Mouse (Mus musculus) lung, adult 18-20 months (tissue): ENCODE results near the gene Ampd2.

Experiments used
- DNase-seq, 2 experiments: peaks; one replicate each; pipeline ENCODE4 v3.0.0; 2022; ENCODE audit warnings: mixed read lengths in 2 of 2

The Ampd2 gene

DNA sequence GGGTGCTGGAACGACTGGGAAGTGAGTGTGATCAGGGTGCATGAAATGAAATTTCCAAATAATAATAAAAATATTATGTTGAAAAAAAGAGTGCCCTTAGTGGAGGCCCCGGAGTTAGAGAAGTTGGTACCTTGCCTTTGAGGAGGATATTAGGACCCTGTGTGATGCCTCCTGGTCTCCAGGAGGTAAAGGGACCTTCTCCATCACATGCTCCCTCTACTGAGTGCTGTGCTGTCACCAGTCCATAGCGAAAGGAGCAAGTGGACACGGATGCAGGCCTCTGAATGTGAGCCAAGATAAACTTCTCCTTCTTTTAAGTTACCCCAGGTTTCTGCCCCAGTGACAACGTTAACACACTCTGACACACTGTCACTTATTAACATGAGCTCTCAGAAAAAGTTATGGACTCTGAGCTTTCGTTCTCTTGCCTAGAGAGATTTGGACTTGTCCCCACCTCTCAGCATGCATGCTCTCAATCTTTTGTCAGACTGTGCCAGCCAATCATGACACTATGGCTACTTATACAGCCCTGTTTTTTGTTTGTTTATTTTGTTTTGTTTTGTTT lies 19.0 kb downstream of the Ampd2 start:
- no peak for DNase-seq

DNA sequence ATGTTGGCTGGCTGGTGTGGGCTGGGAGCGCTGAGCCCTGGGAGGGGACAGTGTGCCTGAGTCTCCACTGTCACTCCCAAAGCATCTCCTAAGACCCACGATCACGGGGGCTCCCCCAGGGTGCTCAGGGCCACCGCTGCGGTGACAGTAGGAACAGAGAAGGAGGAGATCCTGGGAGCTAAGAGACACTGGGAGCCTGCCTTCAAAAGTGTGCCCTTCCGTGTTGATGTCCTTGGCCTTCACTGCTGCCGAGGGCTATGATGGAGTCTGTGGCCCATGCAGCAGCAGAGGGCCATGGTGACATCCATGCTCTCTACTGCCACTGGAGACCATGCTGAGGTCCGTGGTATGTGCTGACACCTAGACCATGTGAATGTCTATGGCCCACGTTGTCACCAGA lies 20.9 kb downstream of the Ampd2 start:
- DNase-seq, result no peak

DNA sequence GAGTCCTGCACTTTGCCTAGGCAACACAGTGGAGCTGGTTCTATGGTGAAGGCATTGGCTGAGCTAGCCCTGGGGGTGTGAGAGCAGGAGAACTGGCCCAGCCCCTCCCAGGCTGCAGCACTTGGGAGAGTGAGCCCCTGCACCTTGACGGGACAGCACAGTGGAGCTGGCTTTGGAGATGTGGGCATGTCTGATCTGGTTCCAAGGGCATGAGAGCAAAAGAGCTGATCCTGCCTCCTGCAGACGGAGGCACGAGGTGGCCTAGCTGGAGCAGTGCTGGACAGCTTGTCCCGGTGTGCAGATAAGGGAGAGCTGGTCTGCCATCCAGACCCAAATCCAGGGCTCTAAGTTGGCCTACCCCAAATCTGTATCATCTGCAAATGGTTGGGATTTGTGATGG lies 21.8 kb downstream of the Ampd2 start:
- no peak for DNase-seq

GRCm38 (mm10) chr3:108062648-108063047 lies 23.8 kb downstream of the Ampd2 start:
- no peak for DNase-seq

GRCm38 (mm10) chr3:108061420-108061819 lies 25.0 kb downstream of the Ampd2 start:
- DNase-seq, result peak in 1 of 2 experiments; percentile 57

DNA sequence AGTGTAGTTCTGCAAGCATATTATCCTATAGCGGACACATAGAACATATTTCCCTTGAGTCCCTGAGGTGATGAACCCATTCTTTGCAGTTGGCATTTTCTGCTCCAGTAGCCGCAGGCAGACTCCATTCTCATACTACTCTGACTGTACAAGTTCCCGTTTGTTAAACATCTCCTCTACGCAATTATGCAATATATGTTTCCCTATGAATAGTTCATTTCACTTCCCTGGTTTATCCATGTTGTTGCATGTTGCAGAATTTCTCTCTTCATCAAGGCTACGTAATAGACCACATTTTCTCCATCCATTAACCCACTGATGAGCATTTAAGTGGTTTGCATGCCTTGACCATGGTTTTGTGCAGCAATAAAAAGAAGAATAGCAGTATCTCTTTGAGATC lies 36.0 kb downstream of the Ampd2 start:
- DNase-seq, result no peak

- no peak for DNase-seq
Observed at GRCm38 (mm10) chr3:108048306-108048705, 38.1 kb downstream of the Ampd2 start.

DNA sequence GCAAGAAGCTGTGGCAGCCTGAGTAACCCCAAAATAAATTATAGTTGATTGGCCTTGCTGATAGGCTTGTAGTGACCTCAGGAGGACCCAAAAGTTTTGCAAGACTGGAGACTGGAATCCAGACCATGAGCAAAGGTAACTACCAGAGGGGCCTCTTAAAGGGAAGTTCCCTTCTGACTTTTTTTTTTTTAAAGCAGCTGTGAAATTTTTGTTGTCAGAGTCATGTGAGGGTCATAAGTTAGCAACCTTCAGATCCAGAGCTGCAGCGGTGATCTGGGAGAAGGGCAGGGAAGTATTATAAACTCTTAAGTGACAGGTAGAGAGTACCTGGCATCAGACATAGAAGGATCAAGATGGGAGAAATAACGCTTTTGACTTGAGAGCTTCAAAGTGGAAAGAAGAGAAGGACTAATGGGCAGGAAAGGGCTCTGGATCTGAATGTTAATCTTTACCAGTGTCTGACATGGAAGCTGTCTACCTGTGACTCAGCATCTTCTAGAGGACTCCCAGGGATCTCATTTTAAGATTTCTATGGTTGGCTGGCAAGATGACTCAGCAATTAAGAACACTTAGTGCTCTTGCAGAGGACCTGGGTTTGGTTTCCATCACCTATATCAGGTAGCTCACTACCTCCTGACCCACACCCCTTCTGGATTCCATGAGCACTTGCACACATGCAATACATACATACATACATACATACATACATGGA lies 39.4 kb downstream of the Ampd2 start:
- DNase-seq, result no peak

- DNase-seq, result peak; percentile 95 to 96
Observed at GRCm38 (mm10) chr3:108044394-108045140, 41.9 kb downstream of the Ampd2 start, which contains the start of gene Gstm4. Gene Gstm4 (minus strand): TSS chr3:108044894.

DNA sequence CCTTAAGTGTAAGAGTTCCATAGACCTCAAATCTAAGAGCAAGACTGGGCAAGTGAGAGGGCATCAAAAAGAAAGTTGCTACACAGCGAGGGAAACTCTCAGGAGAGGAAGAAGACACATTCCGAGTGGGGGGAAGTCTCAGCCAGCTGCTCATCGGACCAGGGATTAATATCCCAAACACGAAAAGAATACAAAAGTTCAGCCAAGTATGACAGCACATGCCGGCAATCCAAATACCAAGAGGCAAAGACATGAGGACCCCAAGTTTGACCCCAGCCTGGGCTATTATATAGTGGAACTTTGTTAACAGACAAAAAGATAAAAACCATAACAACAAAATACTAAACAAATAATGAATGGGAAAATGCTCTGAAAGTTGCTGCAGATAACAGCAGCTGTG lies 53.3 kb downstream of the Ampd2 start:
- no peak for DNase-seq

DNA sequence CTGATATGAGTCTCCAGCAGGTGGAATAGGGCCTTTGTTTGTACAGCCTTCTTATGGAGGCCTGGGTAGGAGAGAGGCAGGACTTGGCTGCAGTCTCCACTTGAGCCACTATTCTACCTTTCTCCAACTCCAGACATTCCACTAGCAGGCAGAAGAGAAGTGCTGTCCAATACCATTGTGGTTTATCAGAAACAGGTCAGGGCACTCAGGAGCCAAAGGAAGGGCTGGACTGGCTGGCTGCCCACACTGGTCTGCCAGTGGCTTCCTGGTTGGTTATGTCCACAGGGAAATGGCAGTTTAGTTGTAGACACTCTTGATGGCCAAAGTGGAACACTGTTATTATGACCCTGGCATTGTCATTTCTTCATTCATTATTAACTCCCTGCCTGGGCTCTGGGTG lies 54.3 kb downstream of the Ampd2 start:
- DNase-seq, result peak; percentile 75 to 80

- DNase-seq, result no peak
Observed at GRCm38 (mm10) chr3:108028641-108029365, 57.6 kb downstream of the Ampd2 start.

GRCm38 (mm10) chr3:108026597-108026996 lies 59.9 kb downstream of the Ampd2 start:
- no peak for DNase-seq

- no peak for DNase-seq
Observed at GRCm38 (mm10) chr3:108026049-108026448, 60.4 kb downstream of the Ampd2 start.

GRCm38 (mm10) chr3:108025318-108025717 lies 61.1 kb downstream of the Ampd2 start:
- DNase-seq, result no peak
